Mouse (Mus musculus): ENCODE results near the gene Asrgl1. TPM values are rescaled to one million over a fixed set of nuclear protein-coding genes. Genes with fewer than 3 reads are reported as not detected.
A peak's percentile ranks its signal among the peaks of the same experiment; 100 is the strongest.
"Not testable (repeated sequence)": the region's sequence is repeated elsewhere in the genome, so short reads cannot be mapped to it uniquely, and the experiment has no call there.

Asrgl1 gene
- total RNA-seq, 2 experiments from 2014 or later: 11.1 to 14.2 TPM

DNA sequence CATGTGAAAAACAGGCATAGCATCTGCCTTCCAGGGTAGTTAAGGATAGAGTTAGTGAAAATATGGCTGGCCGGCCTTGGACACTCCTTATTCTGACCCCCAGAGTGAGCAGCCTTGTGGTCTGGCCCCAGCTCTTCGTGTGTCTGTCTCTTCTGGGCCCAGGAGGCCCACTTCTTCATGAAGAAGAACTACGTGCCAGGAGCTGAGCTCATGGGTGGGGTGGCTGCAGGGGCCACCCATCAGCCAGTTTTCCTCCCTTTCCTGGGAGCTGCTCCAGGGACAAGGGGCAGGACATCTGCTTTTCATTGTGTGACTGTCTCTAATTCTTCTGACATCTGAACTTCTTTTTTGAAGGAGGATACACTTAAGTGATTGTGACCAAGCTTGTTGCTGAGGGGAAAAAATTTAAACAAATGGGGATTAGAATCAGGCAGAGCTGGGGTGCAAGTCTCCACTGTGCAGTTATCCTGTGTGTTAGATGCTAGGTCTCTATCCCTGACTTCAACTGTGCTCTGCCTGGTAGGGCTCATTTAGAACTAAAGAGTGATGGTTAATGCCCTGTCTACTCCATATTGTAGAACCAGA is 30.2 kb downstream of the Asrgl1 start:
- DNase-seq: peak; percentile 43

DNA sequence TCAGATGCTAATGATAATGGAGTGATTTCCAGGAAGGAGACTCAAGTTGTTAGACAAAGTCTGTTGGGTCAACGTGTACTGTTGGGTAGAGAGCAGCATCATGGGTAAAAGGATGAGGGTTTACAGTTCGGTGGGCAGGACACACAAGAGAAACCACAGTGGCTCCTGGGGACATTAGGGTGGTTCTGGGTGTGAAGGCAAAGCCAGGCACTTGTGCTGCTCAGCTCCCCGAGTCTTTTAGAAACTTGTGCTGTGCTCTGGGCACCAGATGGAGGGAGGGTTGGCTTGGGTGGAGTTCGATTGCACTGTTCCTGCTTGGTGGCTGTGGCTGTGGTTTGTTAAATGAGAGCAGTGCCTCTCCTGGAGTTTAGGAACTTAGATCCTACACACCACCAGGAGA is 31.4 kb downstream of the Asrgl1 start:
- no peak for DNase-seq

DNA sequence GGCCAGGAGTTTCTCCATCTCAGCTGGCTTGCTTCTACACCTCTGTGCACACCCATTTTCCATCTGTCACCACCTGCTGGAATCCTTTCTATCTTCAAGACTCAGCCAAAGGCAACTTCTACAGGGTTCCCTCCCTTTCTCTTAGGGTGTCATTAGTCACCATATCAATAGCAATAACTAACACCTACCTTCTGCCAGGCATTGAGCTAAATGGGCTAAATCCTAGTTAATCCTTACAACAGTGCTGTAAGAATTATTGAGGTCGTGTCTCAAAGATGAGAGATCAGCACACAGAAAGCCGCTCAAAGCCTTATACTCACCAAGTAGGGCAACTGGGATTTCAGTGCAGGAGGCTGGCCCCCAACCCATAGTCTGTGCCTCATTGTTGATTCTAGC is 34.4 kb downstream of the Asrgl1 start:
- DNase-seq: no peak

DNA sequence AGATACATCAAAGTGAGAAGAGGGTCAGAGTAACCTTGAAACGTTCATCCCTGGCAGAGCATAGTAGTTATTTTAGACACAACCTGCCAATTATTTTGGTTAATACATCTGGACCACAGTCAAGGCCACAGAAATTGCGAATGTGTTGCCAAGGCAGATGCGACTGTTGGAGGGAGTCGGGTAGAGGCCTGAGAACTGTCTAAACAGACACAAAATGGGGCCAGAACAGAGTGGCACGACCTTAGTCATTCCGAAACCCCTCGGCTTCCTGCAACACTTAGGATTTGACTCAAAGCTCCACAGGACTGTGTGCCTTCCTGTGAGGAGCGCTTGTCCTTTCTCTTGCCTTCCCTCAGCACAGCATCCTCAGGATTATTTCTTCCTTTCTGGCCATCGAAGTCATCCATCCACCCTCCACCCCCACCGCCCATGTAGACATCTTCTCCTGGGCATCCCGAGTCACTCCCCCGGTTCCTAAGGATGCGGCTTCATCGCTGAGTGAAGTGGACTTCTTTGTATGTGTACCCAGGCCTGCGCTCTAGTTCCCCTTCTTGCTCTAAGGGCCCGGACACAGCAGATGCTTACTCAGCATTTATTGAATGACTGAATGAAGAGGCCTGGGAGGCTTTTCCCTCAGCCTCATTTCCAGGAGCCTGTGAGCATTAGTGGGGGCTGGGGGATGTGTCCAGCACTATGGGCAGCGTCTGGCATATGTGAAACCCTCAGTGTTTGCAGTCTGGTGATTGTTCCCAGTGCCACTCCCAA is 35.0 kb downstream of the Asrgl1 start:
- DNase-seq: peak; percentile 2

DNA sequence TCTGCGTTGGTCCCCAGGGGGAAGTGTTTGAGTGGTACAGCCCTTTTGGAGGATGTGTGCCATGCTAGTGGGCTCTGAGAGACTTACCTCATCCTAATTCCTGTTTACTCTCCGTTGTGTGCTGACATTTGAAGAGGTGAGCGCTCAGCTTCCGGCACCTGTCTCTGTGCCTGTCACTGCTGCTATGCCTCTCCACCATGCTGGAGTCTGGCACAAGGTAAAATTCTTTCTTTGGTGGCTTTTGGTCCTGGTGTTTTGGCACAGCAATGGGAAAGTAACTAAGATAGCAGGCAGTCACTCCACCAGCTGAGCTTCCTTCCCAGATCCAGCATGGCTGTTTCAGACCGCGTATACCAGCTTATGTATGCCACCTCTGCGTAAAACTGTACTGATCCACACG is 35.7 kb downstream of the Asrgl1 start:
- DNase-seq: no peak

DNA sequence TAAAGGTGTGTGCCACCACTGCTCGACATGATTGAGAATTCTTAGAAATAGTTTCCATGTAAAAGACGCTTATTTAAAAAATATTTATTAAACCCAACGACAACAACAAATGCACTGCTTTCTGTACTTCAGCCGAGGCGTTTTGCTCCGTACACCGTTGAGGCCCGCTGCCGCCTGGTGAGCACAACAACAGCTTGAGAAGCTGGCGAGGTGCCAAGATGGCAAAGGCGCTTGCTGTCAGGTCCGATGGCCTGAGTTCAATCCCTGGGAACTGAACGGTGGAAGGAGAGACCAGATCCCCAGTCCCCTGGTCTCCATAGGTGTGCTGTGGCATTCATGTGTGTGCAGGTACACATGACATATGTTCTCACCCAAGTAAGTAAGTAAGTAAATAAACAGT is 38.0 kb downstream of the Asrgl1 start:
- DNase-seq: peak; percentile 29

DNA sequence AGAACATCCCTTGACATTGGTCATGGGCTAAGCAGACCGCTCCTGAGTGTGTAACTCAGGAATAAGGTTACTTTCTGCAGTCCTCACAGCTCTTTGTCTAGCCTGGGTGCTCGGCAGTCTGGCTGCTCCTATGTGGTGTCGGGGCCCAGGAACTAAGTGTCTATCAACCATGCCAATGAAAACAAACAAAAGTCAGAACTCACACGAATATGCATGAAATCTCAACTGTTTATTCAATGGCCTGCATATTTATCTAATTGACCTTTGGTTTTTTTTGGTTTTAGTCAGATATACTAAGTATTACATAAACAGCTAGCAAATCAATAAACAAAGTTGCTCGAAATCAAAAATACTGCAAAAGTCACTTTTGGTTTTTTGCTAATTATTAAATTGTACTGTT is 40.3 kb downstream of the Asrgl1 start:
- no peak for DNase-seq

DNA sequence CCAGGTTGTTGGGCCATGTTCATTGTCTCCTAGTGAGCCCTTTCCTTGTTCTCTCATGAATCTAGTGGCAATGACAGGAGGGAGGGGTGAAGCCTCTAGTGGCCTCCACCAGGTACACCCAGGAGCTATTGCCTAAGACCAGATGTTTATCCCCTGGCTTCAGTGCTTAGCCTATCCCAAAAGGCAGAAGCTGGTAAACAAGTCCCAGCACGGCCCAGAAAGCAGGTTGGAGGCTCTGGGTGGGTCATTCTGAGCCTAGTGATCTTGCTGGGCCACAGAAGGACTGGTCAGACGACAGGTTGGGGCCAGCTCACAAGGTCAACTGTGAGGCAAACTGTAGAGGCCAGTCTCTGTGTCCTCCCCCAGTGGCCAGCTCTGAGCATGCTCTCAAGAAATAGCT is 44.7 kb downstream of the Asrgl1 start:
- DNase-seq: no peak

DNA sequence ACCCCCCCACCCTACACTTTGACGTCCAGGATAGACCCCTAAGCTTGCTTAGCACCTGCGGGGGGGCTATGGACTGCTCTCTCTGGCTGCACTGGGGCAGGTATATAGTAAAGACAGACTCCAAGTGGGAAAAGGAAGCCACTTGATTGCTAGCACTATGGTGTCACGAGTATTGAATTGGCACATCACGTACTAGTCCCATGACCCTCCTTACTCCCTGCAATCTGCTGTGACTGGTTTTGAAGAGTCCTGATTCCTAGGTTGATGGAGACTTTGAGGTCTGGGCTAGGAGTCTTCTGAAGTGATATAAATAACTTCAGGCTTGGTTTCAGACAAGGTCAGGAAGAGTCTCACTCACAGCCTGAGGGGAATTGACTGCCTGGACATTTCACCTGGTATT is 45.2 kb downstream of the Asrgl1 start:
- DNase-seq: no peak

DNA sequence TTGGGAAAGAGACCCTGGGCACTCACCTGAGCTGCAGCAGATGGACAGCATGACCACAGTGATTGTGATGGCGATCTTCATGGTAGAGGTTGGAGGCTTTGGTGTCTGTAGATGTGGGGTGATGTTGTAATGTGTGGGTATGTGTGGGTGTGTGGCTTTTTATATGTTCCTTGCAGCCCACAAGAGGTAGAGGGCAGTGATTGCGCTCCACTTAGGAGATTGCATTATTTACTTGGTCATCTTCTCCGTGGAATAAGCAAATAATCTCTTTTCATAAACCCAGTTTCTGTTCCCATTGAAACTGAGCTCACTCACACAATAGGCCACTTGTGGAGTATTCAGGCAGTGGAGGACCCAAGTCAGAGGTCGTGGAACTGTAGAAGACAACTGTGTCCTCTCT is 47.6 kb downstream of the Asrgl1 start, which contains the start of gene Scgb1a1:
Gene Scgb1a1 (minus strand): TSS at position 138 of the 400 bp plus-strand sequence.
- no peak for DNase-seq

DNA sequence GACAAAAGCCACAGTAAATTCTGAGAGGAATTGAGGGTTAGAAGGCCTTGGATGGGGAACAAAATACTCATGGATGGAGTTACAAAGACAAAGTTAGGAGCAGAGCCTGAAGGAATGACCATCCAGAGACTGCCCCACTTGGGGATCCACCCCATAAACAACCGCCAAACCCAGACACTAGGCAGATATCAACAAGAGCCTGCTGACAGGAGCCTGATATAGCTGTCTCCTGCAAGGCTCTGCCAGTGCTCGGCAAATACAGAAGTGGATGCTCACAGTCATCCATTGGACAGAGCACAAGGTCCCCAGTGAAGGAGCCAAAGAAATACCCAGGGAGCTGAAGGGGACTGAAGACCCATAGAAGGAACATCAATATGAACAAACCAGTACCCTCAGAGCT is 51.5 kb downstream of the Asrgl1 start:
- not testable (repeated sequence) for DNase-seq

DNA sequence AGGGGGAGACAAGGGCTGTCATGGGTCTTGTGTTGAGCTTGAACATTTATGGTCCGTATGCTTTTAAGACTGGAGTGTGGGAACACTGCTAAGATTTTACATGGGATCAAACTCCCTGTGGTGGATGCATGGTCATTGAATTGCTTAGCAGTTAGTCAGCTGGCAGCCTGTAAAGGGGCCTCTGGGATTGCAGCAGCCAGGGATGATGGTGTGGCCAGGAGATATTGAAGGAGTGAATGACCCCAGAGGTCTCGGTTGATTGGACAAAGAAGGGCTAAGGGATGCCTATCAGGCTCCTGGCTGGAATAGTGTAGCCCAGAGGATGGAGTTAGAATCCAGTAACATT is 52.5 kb downstream of the Asrgl1 start:
- no peak for DNase-seq

DNA sequence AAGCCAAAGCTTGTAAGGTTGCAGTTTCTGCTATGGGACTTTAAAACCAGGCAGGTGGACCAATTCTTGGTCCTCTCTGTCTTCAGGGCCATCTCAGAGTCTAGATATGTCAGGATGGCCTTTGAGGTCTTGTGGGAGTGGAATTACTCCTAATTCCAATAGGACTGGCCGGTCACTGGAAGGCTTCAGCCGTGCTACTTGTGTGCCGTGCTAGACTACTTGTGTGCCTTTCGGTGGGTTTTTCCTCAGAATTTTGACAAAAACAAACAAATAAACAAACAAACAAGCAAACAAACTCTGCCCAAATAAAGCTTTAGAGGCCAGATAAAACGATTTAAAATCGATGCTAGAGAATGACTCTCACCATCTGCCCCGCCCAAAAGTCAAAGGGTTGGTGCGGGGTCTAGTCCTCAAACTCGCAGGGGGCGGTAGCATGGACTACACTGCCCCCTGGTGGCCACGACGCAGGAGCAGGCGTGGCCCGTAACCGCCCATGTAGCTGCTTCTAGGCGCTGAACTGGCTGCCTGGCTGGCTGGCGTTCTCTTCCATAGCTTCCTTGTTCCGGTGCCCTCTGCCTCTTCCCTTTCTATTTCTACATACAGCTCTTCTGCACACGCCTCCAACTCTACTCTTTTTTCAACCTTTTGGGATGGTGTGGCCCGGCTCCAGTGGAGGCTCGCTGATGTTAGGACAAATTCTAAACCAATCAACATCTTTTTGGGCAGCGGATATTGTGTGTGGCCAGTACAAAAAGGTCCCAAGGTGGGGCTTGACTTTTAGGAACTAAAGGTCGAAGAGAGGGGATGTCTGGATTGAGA is 53.0 kb downstream of the Asrgl1 start:
- DNase-seq: peak; percentile 90

DNA sequence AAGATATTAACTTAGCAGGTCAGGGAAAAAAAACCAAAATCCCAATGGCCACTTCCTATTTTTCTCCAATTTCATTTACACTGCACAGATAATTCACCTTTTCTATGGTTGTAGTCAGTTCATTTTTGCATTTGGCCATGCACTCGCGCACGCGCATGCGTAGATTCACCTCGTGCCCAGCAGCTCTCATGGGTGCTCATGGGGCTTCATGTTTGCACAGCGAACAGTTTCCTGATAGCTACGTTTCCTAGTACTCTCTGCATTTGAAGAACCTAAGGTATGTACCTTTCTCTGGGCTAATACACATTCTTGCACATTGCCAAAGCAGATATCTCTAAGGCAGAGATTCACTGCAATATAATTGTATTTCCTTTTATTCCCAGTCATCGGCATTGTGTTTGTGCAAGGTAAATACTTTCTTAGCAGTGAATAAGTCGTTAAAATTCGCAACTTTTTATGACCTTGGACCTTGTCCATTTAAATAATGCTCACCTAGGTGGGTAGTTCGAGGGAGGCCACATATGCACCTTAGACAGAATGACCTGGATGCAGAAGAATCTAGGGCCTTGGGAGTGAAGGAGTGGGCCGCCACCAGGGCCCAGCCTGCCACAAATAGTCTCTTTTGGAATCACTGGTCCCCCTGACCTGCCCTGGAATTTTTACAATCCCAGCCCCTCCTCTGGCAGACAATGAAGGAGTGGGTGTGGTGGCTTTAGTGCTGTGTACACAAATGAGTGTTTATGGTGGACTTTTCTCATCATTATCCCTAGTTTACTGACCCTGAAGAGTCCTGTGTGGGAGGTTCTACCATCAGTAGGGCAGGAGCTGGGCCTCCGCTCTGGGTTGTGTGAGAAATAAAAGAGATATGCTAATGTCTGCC is 53.9 kb downstream of the Asrgl1 start:
- DNase-seq: no peak

DNA sequence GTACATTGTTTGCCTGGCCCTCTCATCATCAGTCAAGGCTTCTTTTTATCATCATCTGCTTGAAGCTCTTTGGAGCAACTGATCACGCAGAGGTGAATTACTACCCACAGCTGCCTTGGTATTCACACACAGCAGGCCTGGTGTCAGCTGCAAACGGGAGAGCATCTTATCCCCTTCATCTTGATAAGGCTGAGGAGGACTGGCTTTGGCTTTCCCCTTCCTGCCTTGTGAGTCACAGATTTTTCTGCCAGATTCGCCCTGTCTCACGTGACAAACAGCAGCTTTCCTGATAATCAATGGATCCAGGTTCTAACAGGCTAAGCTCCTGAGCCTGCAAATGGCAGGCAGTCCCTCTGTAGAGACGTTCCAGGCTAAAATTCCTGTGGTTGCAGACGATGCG is 55.5 kb downstream of the Asrgl1 start:
- no peak for DNase-seq

DNA sequence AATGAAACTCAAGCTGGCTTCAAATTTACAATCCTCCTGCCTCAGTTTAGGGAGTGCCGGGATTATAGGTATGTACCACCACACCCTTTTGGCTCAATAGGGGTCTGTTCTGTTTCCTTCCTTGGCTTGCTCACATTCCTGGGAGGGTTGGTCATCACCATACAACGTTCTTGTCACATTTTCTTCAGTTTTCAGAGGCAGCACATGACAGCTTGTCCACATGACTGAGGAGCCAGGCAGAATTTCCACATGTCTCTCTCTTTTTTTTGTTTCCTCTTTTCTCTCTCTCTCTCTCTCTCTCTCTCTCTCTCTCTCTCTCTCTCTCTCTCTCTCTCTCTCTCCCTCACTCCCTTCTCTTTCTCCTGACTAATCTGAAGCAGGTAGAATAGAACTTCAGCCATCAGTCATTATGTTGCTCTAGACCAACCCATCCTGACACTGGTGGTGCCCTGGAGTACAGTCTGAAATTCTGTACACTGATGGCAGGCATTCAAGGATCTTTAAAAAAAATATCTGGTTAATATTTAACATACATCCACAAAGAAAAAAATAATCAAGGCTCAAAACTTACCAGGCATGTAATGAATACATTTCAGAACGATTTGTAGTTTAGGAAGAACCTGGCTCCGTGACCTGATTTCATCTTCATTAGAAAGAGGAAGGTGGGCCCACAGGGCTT is 58.3 kb downstream of the Asrgl1 start:
- DNase-seq: no peak

DNA sequence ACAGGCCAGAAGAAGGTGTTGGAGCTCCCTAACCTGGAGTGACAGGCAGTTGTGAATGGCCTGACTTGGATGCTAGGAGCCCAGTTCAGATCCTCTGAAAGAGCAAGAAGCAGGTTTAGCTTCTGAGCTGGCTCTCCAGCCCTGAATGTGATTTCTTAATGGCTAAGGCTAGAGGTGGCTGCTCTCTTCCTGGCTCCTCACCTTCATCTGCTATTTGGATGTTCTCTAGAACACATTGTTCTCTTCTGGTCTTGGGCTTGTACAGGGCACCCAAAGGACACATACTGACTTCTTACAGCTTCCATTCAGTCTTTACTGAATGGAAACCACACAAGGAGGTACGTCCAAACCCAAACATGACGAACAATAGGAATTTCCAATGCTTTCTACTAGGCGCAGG is 59.4 kb downstream of the Asrgl1 start:
- no peak for DNase-seq

DNA sequence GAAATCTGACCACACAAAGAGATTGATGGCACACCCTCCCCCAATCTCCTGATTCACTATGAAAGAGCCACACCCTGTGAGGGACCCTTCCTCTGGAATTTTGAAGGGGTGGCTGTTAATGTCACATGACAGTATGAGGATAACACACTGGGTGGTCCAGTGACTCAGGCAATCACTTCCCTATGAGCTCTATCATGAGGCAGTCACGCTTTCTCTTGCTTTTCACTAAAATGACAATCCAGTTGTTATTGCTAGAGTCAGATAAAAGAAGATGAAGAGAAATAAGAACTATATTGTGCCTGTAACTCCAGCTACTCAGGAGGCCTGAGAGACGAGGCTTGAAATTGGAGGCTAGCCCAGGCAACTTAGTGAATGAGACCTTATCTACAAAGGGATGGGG is 59.9 kb downstream of the Asrgl1 start:
- no peak for DNase-seq

DNA sequence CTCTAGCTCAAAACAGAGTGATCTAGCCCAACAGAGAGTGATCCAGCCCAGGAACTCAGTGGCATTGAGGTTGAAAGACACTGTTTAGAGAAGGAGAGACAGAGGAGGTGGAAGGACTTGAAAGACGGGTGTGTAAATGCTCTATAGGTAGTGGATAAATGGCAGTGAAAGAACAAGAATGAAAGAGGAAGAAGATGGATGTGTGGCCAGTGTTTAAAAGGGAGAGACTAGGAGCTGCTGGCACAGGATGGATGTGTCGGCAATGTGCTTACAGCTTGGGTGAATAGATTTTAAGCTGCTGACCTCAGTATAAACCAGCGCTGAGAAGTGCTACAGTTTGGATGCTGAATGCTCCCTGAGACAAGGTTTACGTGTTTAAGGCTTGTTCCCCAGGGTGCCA is 61.0 kb downstream of the Asrgl1 start:
- DNase-seq: no peak

DNA sequence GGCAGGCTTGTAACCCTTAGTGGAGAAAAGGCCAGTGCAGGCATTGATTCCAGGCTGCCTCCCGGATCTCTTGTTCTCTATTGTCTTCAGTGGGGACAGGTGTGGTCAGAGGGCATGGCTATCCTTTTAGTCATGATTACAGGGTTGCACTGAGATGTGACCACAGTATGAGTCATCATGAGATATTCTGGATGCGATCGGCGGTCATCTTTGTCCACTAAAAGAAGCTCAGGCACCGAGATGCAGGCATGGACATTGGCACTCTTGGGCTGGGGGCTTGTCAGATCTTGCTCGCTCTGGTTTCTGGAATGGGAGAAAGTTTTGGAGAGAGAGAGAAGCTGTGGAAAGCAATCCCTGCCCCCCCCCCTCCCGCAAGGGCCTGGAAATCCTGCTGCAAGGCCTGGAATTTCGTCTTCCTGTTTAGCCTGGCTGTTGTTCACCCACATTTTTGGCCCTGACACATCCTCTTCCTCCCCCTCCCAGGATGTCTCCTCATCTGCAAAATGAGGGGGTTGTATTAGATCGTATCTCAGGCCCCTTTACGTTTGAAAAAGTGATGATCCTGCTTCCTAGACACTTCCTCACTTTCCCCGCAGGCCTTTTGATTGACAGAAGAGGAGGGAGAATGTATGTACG is 61.5 kb downstream of the Asrgl1 start:
- no peak for DNase-seq

DNA sequence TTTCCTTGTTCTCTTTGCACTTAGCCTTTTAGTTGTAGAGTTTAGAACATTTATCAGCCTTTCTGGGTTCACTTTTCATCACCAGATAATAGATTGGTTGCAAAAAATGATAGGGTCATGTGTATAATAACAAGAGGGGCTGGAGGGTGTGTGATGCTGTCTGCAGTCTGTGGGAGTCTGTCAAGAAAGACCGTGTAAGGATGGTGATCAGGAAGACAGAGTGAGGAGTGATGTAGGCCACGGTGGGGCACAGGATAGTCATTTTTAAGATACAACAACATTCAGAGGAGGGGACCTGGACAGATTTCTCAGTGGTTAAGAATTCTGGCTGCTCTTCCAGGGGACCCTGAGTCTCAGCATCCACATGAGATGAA is 63.3 kb downstream of the Asrgl1 start:
- DNase-seq: no peak

All from gastrocnemius, postnatal 10 days (tissue).